Mouse (Mus musculus) bone marrow, adult 2 months (tissue): ENCODE measurements at regions not wholly inside any gene's neighbourhood (a gene's known extent, or its start where the extent isn't known, plus 50 kb on each side); places are given as distances from the start of the nearest gene placed in this dataset.
A peak's percentile ranks its signal among the peaks of the same experiment; 100 is the strongest.

Source experiments
- H3K27ac ChIP-seq: fragments of 200-500 bp; 2 replicates; pipeline ENCODE4 v1.5.1; 2012; ENCODE audit warnings: low read depth, mild to moderate bottlenecking, control low read depth, inconsistent platforms, low read length; ENCODE audit not compliant: control insufficient read depth, poor library complexity, insufficient read depth
- H3K4me1 ChIP-seq: fragments of 200-500 bp; 2 replicates; pipeline ENCODE4 v1.6.1; 2011; ENCODE audit warnings: low read length; ENCODE audit not compliant: control insufficient read depth, insufficient read depth
- H3K4me3 ChIP-seq: fragments of 200-500 bp; replicated peaks from 2 replicates; pipeline ENCODE3; 2011; ENCODE audit warnings: mild to moderate bottlenecking, low read depth, low read length, control low read depth; ENCODE audit not compliant: control insufficient read depth
- CTCF ChIP-seq: fragments of 200-500 bp; IDR thresholded peaks from 2 replicates; pipeline ENCODE4 v1.5.1; 2011; ENCODE audit warnings: low read length, control low read depth; ENCODE audit not compliant: control insufficient read depth, insufficient read depth
- POLR2A ChIP-seq: fragments of 200-500 bp; IDR thresholded peaks from 2 replicates; pipeline ENCODE4 v1.6.1; 2011; ENCODE audit warnings: low read depth, mild to moderate bottlenecking, control low read depth, low read length, borderline replicate concordance; ENCODE audit not compliant: control insufficient read depth
- WGBS: fragments of 180-500 bp; shearing (Covaris S2); methylation state at CpG from one replicate; pipeline ENCODE4 v1.1.7; 2018; 5-methylcytosine and 5-hydroxymethylcytosine counted together

- no peaks in the 10 kb centered on the region for H3K4me1 ChIP-seq
- no peak overlapping the region for H3K27ac ChIP-seq
- no peak overlapping the region for H3K4me3 ChIP-seq
- 72% methylated on average over 7 of the region's 7 CpGs for WGBS
- TF ChIP-seq POLR2A (no peak), CTCF (no peak)
These were observed 60.6 kb upstream of the Tas2r134 start for GRCm38 (mm10) chr2:51566554-51567246.

GRCm38 (mm10) chr2:51563881-51564280 lies 63.4 kb upstream of the Tas2r134 start:
- Histone ChIP-seq H3K4me1 (no peaks in the 10 kb centered on the region), H3K27ac (no peak overlapping the region), H3K4me3 (no peak overlapping the region)
- 78% methylated on average over 5 of the region's 5 CpGs for WGBS
- no peak for TF ChIP-seq POLR2A
- no peak for TF ChIP-seq CTCF

- Histone ChIP-seq H3K27ac (no peak overlapping the region), H3K4me3 (no peak overlapping the region), H3K4me1 (no peaks in the 10 kb centered on the region)
- TF ChIP-seq POLR2A (no peak), CTCF (no peak)
- 79% methylated on average over 1 of the region's 1 CpGs for WGBS
These were observed 64.1 kb upstream of the Tas2r134 start for GRCm38 (mm10) chr2:51563240-51563639.

- WGBS, result 80% methylated on average over 7 of the region's 7 CpGs
- TF ChIP-seq CTCF, result no peak
- no peak for TF ChIP-seq POLR2A
- Histone ChIP-seq H3K4me3 (no peak overlapping the region), H3K4me1 (no peaks in the 10 kb centered on the region), H3K27ac (no peak overlapping the region)
These were observed 76.4 kb upstream of the Tas2r134 start for GRCm38 (mm10) chr2:51550863-51551262.

- Histone ChIP-seq H3K27ac (no peak overlapping the region), H3K4me3 (no peak overlapping the region), H3K4me1 (no peaks in the 10 kb centered on the region)
- TF ChIP-seq POLR2A, result no peak
- TF ChIP-seq CTCF, result no peak
- WGBS, result 67% methylated on average over 5 of the region's 5 CpGs
These were observed 78.2 kb upstream of the Tas2r134 start for GRCm38 (mm10) chr2:51549125-51549524.

- Histone ChIP-seq H3K27ac (no peak overlapping the region), H3K4me1 (no peaks in the 10 kb centered on the region), H3K4me3 (no peak overlapping the region)
- no peak for TF ChIP-seq CTCF
- TF ChIP-seq POLR2A, result no peak
- WGBS, result 86% methylated on average over 3 of the region's 3 CpGs
These were observed 81.1 kb upstream of the Tas2r134 start for GRCm38 (mm10) chr2:51546181-51546580.

GRCm38 (mm10) chr2:51543949-51544348 lies 83.4 kb upstream of the Tas2r134 start:
- H3K4me3 ChIP-seq, result no peak overlapping the region
- H3K27ac ChIP-seq, result no peak overlapping the region
- whole genome bisulfite sequencing, result 49% methylated on average over 1 of the region's 1 CpGs
- no peaks in the 10 kb centered on the region for H3K4me1 ChIP-seq
- TF ChIP-seq CTCF (no peak), POLR2A (no peak)

- Histone ChIP-seq H3K4me3 (no peak overlapping the region), H3K4me1 (no peaks in the 10 kb centered on the region), H3K27ac (no peak overlapping the region)
- WGBS, result 48% methylated on average over 4 of the region's 4 CpGs
- no peak for TF ChIP-seq POLR2A
- TF ChIP-seq CTCF, result peak; percentile 50
These were observed 85.0 kb upstream of the Tas2r134 start for GRCm38 (mm10) chr2:51542272-51542671.
